Comparison of ENCODE assay signal across 8 mouse cellular contexts in genomic region chr14:111681092-111681708, GRCm38 (mm10). TPM values are rescaled to one million over a fixed set of nuclear protein-coding genes. Genes with fewer than 3 reads are reported as not detected.
DNase-seq lines count a peak whose midpoint lies in the region; ATAC-seq and TF ChIP-seq lines count a peak whose summit lies in the region.

No protein-coding gene starts in this region.

- WGBS in embryonic facial prominence, embryonic 14.5 days = under 1% methylated on average over 33 of the region's 38 CpGs
- under 1% methylated on average over 38 of the region's 38 CpGs for WGBS in intestine, embryonic 15.5 days
- WGBS in stomach, embryonic 15.5 days = under 1% methylated on average over 38 of the region's 38 CpGs

- ATAC-seq in frontal cortex, adult (ENCODE audit: low TSS enrichment) = peak; percentile 53
- peak; percentile 44 for ATAC-seq in Patski
- ATAC-seq in embryonic facial prominence, embryonic 14.5 days (ENCODE audit: low read depth) = peak; percentile 67
- peak; percentile 67 for ATAC-seq in intestine, embryonic 15.5 days
- peak; percentile 42 for ATAC-seq in megakaryocyte progenitor cell, adult 5-6 weeks (replicated peaks; ENCODE audit: poor library complexity)
- peak; percentile 19; the same call in 1 of the 2 replicates for ATAC-seq in stomach, embryonic 15.5 days (ENCODE audit: insufficient read depth, low FRiP score, low read depth)

- TF ChIP-seq CTCF in Patski (IDR thresholded peaks at IDR 0.05) = no peak

- CTCF ChIA-PET in Patski (lab: Charles Lee) = no interaction called here

- H3K4me3 ChIP-seq in embryonic facial prominence, embryonic 14.5 days (ENCODE audit: low read depth, low read length) = peak overlapping the region; percentile 60
- H3K4me3 ChIP-seq in intestine, embryonic 15.5 days (replicated peaks) = peak overlapping the region; percentile 46
- H3K4me3 ChIP-seq in stomach, embryonic 15.5 days (replicated peaks) = peak overlapping the region; percentile 50

- no peaks in the 10 kb centered on the region for H3K36me3 ChIP-seq in embryonic facial prominence, embryonic 14.5 days (ENCODE audit: control insufficient read depth, insufficient read depth, low read length)
- H3K36me3 ChIP-seq in intestine, embryonic 15.5 days = no peaks in the 10 kb centered on the region
- no peaks in the 10 kb centered on the region for H3K36me3 ChIP-seq in stomach, embryonic 15.5 days

- DNase-seq in frontal cortex, postnatal 25 days (ENCODE audit: low spot score in 2 of 2) = no peak
- no peak for DNase-seq in Patski (ENCODE audit: low read depth, low spot score)
- DNase-seq in embryonic facial prominence, embryonic 14.5 days (ENCODE audit: low spot score) = peak; percentile 51
- no peak for DNase-seq in ovary, postnatal 14 days (ENCODE audit: low spot score)

- peak overlapping the region; percentile 96 for H3K4me2 ChIP-seq in embryonic facial prominence, embryonic 14.5 days (ENCODE audit: low read depth, low read length)
- peak overlapping the region; percentile 96 for H3K4me2 ChIP-seq in intestine, embryonic 15.5 days (replicated peaks)
- peak overlapping the region; percentile 95 for H3K4me2 ChIP-seq in stomach, embryonic 15.5 days

- POLR2A ChIA-PET in Patski (lab: Charles Lee) = no interaction called here

- H3K4me1 ChIP-seq in embryonic facial prominence, embryonic 14.5 days (ENCODE audit: control insufficient read depth, insufficient read depth, low read length) = no peaks in the 10 kb centered on the region
- H3K4me1 ChIP-seq in intestine, embryonic 15.5 days (replicated peaks) = peaks cover 11% of the 10 kb centered on the region; the same call in 1 of the 2 replicates
- peaks cover 4% of the 10 kb centered on the region; the same call in 1 of the 2 replicates for H3K4me1 ChIP-seq in stomach, embryonic 15.5 days

- in situ Hi-C loops in Patski (cut with MboI; ENCODE audit: low pct_unique_long_range_greater_than_20kb) = no loop called here

- no peaks in the 10 kb centered on the region for H3K9me3 ChIP-seq in embryonic facial prominence, embryonic 14.5 days (ENCODE audit: control insufficient read depth, low read length)
- no peaks in the 10 kb centered on the region for H3K9me3 ChIP-seq in intestine, embryonic 15.5 days
- no peaks in the 10 kb centered on the region for H3K9me3 ChIP-seq in stomach, embryonic 15.5 days

- peaks cover 41% of the 10 kb centered on the region for H3K27me3 ChIP-seq in Patski
- H3K27me3 ChIP-seq in embryonic facial prominence, embryonic 14.5 days (replicated peaks; ENCODE audit: control insufficient read depth, insufficient read depth, low read length) = peaks cover 26% of the 10 kb centered on the region
- H3K27me3 ChIP-seq in intestine, embryonic 15.5 days (replicated peaks) = peaks cover 25% of the 10 kb centered on the region
- H3K27me3 ChIP-seq in stomach, embryonic 15.5 days (replicated peaks) = peaks cover 20% of the 10 kb centered on the region

- H3K27ac ChIP-seq in embryonic facial prominence, embryonic 14.5 days (replicated peaks; ENCODE audit: low read depth, low read length) = no peak overlapping the region
- no peak overlapping the region for H3K27ac ChIP-seq in intestine, embryonic 15.5 days
- H3K27ac ChIP-seq in stomach, embryonic 15.5 days = no peak overlapping the region

- H3K9ac ChIP-seq in embryonic facial prominence, embryonic 14.5 days (ENCODE audit: low read depth, low read length) = peak overlapping the region; percentile 65
- H3K9ac ChIP-seq in intestine, embryonic 15.5 days = peak overlapping the region; percentile 36; the same call in 1 of the 2 replicates
- H3K9ac ChIP-seq in stomach, embryonic 15.5 days = peak overlapping the region; percentile 26; the same call in 1 of the 2 replicates

RNA-seq across cellular contexts. Expression of gene Slitrk5, which starts 6.3 kb away (rescaled TPM):
- polyA plus RNA-seq in Patski (2021) = not detected
- polyA plus RNA-seq in embryonic facial prominence, embryonic 14.5 days (2014; fragmentation: Nextera tagmentation; extraction: Ambion mirVana) = 3.7 and 5.0 TPM in 2 replicates
- polyA plus RNA-seq in intestine, embryonic 15.5 days (2015; fragmentation: Nextera tagmentation; extraction: Ambion mirVana) = 2.7 and 3.4 TPM in 2 replicates
- total RNA-seq in megakaryocyte progenitor cell, adult 5-6 weeks (2015) = not detected in 2 replicates
- total RNA-seq in megakaryocyte progenitor cell, adult 5-6 weeks (2017) = not detected in 2 replicates
- polyA plus RNA-seq in stomach, embryonic 15.5 days (2015; fragmentation: Nextera tagmentation; extraction: Ambion mirVana) = 3.8 and 4.9 TPM in 2 replicates
